Mouse (Mus musculus): ENCODE measurements around the gene Vmn2r88.
"Not testable (repeated sequence)": the region's sequence is repeated elsewhere in the genome, so short reads cannot be mapped to it uniquely, and the experiment has no call there.

Gene Vmn2r88

DNA sequence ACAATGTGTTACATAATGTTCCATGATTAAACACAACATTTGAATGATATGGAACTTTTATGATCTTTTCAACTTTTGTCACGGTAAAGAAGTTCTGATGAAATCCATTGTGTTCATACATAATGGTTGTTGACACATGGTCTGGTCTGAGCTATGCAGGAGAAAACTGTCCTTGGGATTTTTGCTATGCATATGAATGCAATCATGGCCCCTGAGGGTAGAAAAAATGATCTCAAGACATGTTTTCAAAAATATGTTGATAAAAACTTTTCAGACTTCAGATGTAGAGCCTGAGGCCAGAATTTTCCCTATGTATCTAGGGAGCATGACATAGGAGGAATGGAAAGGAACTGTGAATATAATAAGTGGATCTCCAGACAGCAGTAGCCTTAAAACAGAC lies at the start of gene Vmn2r88:
Gene Vmn2r88 (plus strand): TSS at position 301 of the 400 bp plus-strand sequence.
- in situ Hi-C loops (cut with MboI, MseI), result no loop called here

DNA sequence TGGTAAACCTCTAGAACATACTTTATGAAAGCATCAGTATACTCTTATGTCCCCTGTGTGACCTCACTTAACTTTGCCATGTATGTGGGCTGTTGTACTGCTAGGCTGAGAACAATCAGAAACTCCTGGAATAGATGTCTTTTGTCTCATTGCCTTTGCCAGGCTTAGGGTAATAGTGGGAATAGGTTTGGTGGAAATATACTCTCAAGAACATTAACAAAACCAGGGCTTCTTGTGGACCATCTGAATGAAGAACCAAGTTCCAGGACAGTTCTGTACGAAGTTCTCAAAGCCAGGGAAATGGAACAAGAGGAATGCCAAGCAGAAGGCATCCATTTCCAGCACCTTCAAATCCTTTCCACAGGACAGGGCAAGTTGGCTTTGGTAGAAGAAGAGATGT lies 49.2 kb upstream of the Vmn2r88 start, which contains the start of gene Gm7247:
Gene Gm7247 (plus strand): TSS at position 301 of the 400 bp plus-strand sequence.
- in situ Hi-C loops (cut with MboI, MseI), result no loop called here

GRCm38 (mm10) chr14:51382805-51383204 lies 27.8 kb upstream of the Vmn2r88 start:
- in situ Hi-C loops (cut with MboI, MseI), result no loop called here

GRCm38 (mm10) chr14:51384351-51384750 lies 26.3 kb upstream of the Vmn2r88 start:
- in situ Hi-C loops (cut with MboI, MseI), result no loop called here

DNA sequence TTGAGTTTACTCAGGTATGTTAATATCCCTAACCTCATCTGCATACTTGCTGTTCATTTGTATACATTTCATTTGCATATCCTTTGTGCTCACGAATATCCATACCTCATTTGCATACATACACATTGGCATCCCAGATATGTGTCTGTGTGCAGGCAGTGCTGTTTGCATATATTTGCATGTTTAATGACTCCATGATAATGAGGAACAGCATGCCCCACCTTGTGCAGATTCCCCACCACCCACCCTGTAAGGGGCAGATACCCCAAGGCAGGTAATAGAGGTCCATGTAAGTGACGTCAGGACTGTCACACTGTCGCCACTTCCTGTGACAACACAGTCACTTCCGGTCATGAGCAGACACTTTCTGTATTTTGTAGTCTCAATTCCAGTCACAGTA lies 24.9 kb upstream of the Vmn2r88 start:
- in situ Hi-C loops (cut with MboI, MseI), result no loop called here

DNA sequence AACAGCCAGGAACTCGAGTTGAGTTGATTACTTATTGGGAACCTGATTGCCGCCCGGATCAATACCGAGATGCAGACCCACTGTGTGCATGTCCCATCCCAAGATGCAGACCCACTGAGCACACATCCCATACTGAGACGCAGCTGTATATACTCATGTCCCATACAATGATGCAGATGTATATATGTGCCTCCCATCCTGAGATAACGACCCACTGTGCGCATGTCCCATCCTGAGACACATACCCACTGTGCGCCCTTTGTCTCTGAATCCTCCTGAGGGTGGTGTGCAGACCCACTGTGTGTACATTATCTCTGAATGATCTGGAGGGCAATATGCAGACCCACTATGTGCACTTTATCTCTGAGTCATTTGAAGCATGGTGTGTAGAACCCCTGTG lies 22.9 kb upstream of the Vmn2r88 start:
- in situ Hi-C loops (cut with MboI, MseI), result no loop called here

- in situ Hi-C loops (cut with MboI, MseI), result no loop called here
Measured at GRCm38 (mm10) chr14:51388222-51388621, 22.4 kb upstream of the Vmn2r88 start.

GRCm38 (mm10) chr14:51423885-51424284 lies 13.3 kb downstream of the Vmn2r88 start:
- in situ Hi-C loops (cut with MboI, MseI), result no loop called here

DNA sequence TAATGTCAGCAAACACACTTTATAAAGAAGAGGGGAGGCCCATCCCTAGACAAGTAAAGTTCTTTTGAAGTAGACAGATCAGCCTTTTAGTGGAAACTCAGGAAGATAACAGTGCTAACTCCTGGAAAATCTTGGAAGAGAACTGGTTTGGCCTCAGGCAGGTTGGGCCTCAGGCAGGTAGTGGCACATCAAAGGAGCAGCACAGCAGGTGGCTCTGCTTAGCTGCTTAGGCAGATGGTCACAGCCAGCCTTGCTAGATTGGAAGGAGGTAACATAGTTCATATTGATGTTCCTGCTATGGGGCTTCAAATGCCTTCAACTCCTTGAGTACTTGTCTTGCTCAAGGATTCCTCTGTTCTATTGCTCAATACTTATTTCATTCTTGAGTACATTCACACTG lies 19.5 kb downstream of the Vmn2r88 start:
- in situ Hi-C loops (cut with MboI, MseI), result not testable (repeated sequence)

- in situ Hi-C loops (cut with MboI, MseI), result no loop called here
Measured at GRCm38 (mm10) chr14:51434546-51434945, 23.9 kb downstream of the Vmn2r88 start.

GRCm38 (mm10) chr14:51435020-51435419 lies 24.4 kb downstream of the Vmn2r88 start:
- in situ Hi-C loops (cut with MboI, MseI), result no loop called here

DNA sequence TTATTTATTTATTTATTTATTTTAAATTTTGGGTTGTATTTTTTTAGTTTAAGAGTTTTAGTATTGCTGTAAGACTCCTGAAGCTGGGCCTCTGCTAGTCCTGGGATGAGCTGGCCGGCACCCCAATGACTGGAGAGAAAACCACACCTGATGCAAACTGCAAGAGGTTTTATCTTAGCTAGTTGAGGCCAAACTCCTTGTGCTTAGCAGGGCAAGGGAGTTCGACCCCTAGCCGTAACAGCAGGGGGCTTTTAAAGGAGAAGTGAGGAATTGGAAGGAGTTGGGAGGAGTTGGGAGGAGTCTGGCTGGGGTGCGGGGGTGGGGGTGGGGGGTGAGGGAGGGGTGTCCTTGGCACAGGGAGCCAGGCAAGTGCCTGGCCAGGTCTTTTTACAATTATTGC lies 28.3 kb downstream of the Vmn2r88 start:
- in situ Hi-C loops (cut with MboI, MseI), result no loop called here

DNA sequence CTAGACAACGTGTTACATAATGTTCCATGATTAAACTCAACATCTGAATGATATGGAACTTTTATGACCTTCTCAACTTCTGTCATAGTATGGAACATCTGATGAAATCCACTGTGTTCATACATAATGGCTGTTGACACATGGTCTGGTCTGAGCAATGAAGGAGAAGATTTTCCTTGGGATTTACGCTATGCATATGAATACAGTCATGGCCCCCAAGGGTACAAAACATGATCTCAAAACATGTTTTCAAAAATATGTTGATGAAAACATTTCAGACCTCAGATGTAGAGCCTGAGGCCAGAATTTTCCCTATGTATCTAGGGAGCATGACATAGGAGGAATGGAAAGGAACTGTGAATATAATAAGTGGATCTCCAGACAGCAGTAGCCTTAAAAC lies 40.9 kb downstream of the Vmn2r88 start, which contains the start of gene Vmn2r89:
Gene Vmn2r89 (plus strand): TSS at position 301 of the 400 bp plus-strand sequence.
- in situ Hi-C loops (cut with MboI, MseI), result loop anchor here (10.0 kb wide), 1 partner anchor 213 kb away; no protein-coding TSS in a partner anchor
